Mouse (Mus musculus): ENCODE results near the gene Akap11. TPM values are rescaled to one million over a fixed set of nuclear protein-coding genes. Genes with fewer than 3 reads are reported as not detected.

Gene Akap11
- polyA plus RNA-seq, 1 experiment, result 11.4 TPM

DNA sequence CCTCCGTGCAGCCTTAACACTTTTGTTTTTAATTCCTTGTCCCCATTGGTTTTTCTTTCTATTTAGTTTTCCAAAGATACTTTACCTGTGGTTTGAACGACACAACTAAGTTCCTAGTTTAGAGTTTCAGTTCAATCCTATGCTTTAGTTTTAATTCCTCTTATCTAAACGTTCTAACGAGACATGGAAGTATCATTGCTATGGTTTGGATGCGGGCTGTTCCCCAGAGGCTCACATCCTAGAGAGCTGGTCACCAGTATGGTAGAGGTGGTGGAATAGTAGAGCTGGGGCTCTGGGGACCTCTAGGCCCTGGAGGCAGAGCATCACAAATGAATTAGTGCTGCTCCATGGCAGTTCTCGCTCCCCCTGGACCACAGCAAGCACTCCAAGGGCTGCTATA, 9.7 kb downstream of the Akap11 start:
- Histone ChIP-seq H3K4me3 (no peak overlapping the region), H3K27me3 (ENCODE audit: control insufficient read depth, insufficient read depth, insufficient read length) (no peaks in the 10 kb centered on the region), H3K4me2 (ENCODE audit: low read depth) (no peak overlapping the region), H3K79me2 (ENCODE audit: control insufficient read depth, insufficient read depth) (peaks cover 97% of the 10 kb centered on the region), H3K36me3 (ENCODE audit: control insufficient read depth, insufficient read depth) (no peaks in the 10 kb centered on the region), H3ac (ENCODE audit: control insufficient read depth, insufficient read length) (no peak overlapping the region)
- TF ChIP-seq POLR2AphosphoS2 (IDR thresholded peaks at IDR 0.05; ENCODE audit: insufficient read length, low read depth), result no peak
- no peak for TF ChIP-seq MYOG (IDR thresholded peaks at IDR 0.05; ENCODE audit: control insufficient read depth in 1 of 3, insufficient read depth in 1 of 3, insufficient read length in 2 of 3, low read depth in 2 of 3)
- TF ChIP-seq TCF3 (IDR thresholded peaks at IDR 0.05; ENCODE audit: insufficient read length, low read depth), result no peak
- TF ChIP-seq E2F4 (IDR thresholded peaks at IDR 0.05; ENCODE audit: insufficient read depth), result no peak
- TF ChIP-seq USF1 (IDR thresholded peaks at IDR 0.05; ENCODE audit: low read depth), result no peak
- TF ChIP-seq TCF12 (IDR thresholded peaks at IDR 0.05; ENCODE audit: insufficient read depth, poor library complexity, severe bottlenecking), result no peak
- no peak for TF ChIP-seq SRF (IDR thresholded peaks at IDR 0.05; ENCODE audit: control insufficient read depth, insufficient read length, low read depth)
- no peak for TF ChIP-seq REST (IDR thresholded peaks at IDR 0.05; ENCODE audit: insufficient read depth, insufficient read length)
- no peak for TF ChIP-seq POLR2A (IDR thresholded peaks at IDR 0.05; ENCODE audit: insufficient read length, low read depth)
- no peak for TF ChIP-seq CEBPB (IDR thresholded peaks at IDR 0.05; ENCODE audit: insufficient read depth, poor library complexity, severe bottlenecking)
- TF ChIP-seq MYOD1 (IDR thresholded peaks at IDR 0.05; ENCODE audit: control insufficient read depth in 1 of 3, insufficient read length in 2 of 3, low read depth in 2 of 3), result no peak
- TF ChIP-seq MAX (IDR thresholded peaks at IDR 0.05; ENCODE audit: low read depth), result no peak

DNA sequence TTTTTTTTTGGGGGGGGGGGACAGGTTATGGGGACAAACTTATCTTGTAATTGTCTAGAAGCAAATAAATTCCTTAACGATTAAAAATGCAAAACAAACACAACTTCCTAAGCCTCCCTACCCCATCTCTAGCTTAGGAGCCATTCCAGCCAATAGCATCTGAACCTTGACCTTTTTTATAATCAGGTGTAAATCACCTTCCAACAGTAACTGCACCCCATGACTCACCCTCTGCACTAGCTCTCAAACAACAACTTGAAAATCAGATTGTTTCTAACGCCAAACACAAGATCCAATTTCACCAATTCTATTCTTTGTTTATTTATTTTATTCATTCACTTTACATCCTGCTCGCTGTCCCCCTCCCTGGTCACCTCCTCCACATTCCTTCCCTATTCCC, 10.1 kb downstream of the Akap11 start:
- no peaks in the 10 kb centered on the region for H3K27me3 ChIP-seq (ENCODE audit: control insufficient read depth, insufficient read depth, insufficient read length)
- H3K4me2 ChIP-seq (ENCODE audit: low read depth), result no peak overlapping the region
- H3K4me3 ChIP-seq, result no peak overlapping the region
- H3ac ChIP-seq (ENCODE audit: control insufficient read depth, insufficient read length), result no peak overlapping the region
- peaks cover 95% of the 10 kb centered on the region for H3K79me2 ChIP-seq (ENCODE audit: control insufficient read depth, insufficient read depth)
- TF ChIP-seq CEBPB (IDR thresholded peaks at IDR 0.05; ENCODE audit: insufficient read depth, poor library complexity, severe bottlenecking), result no peak
- no peak for TF ChIP-seq SRF (IDR thresholded peaks at IDR 0.05; ENCODE audit: control insufficient read depth, insufficient read length, low read depth)
- no peak for TF ChIP-seq MAX (IDR thresholded peaks at IDR 0.05; ENCODE audit: low read depth)
- TF ChIP-seq MYOD1 (IDR thresholded peaks at IDR 0.05; ENCODE audit: control insufficient read depth in 1 of 3, insufficient read length in 2 of 3, low read depth in 2 of 3), result no peak
- TF ChIP-seq USF1 (IDR thresholded peaks at IDR 0.05; ENCODE audit: low read depth), result no peak
- TF ChIP-seq TCF3 (IDR thresholded peaks at IDR 0.05; ENCODE audit: insufficient read length, low read depth), result no peak
- no peak for TF ChIP-seq TCF12 (IDR thresholded peaks at IDR 0.05; ENCODE audit: insufficient read depth, poor library complexity, severe bottlenecking)
- no peak for TF ChIP-seq REST (IDR thresholded peaks at IDR 0.05; ENCODE audit: insufficient read depth, insufficient read length)
- H3K36me3 ChIP-seq (ENCODE audit: control insufficient read depth, insufficient read depth), result peaks cover 3% of the 10 kb centered on the region

GRCm38 (mm10) chr14:78525611-78526457, 10.8 kb downstream of the Akap11 start:
- peaks cover 88% of the 10 kb centered on the region for H3K79me2 ChIP-seq (ENCODE audit: control insufficient read depth, insufficient read depth)
- H3K4me2 ChIP-seq (ENCODE audit: low read depth), result no peak overlapping the region
- H3K36me3 ChIP-seq (ENCODE audit: control insufficient read depth, insufficient read depth), result peaks cover 6% of the 10 kb centered on the region

DNA sequence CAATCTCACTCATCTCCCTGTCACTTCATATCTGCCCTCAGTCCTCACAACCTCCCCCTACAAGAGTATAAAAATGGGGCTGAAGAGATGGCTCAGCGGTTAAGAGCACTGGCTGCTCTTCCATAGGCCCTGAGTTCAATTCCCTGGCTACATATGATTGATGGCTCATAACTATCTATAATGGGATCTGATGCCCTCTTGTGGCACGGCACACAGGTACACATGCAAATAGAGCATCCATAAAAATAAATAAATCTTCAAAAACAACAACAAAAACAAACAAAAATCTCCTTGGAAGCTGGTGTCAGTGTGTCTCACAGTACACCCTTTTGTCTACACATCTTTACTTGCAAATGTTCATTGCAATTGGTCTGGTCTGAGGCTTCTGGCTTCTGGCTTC, 11.5 kb downstream of the Akap11 start:
- Histone ChIP-seq H3K4me2 (ENCODE audit: low read depth) (no peak overlapping the region), H3K4me3 (no peak overlapping the region), H3K79me2 (ENCODE audit: control insufficient read depth, insufficient read depth) (peaks cover 81% of the 10 kb centered on the region), H3ac (ENCODE audit: control insufficient read depth, insufficient read length) (no peak overlapping the region), H3K27me3 (ENCODE audit: control insufficient read depth, insufficient read depth, insufficient read length) (no peaks in the 10 kb centered on the region), H3K36me3 (ENCODE audit: control insufficient read depth, insufficient read depth) (peaks cover 12% of the 10 kb centered on the region)
- TF ChIP-seq POLR2AphosphoS2 (IDR thresholded peaks at IDR 0.05; ENCODE audit: insufficient read length, low read depth) (no peak), SRF (IDR thresholded peaks at IDR 0.05; ENCODE audit: control insufficient read depth, insufficient read length, low read depth) (no peak), CEBPB (IDR thresholded peaks at IDR 0.05; ENCODE audit: insufficient read depth, poor library complexity, severe bottlenecking) (no peak), MAX (IDR thresholded peaks at IDR 0.05; ENCODE audit: low read depth) (no peak), REST (IDR thresholded peaks at IDR 0.05; ENCODE audit: insufficient read depth, insufficient read length) (no peak), MYOG (IDR thresholded peaks at IDR 0.05; ENCODE audit: control insufficient read depth in 1 of 3, insufficient read depth in 1 of 3, insufficient read length in 2 of 3, low read depth in 2 of 3) (no peak), POLR2A (IDR thresholded peaks at IDR 0.05; ENCODE audit: insufficient read length, low read depth) (no peak), USF1 (IDR thresholded peaks at IDR 0.05; ENCODE audit: low read depth) (no peak)

More at GRCm38 (mm10) chr14:78525611-78526457, 10.8 kb downstream of the Akap11 start:
- Histone ChIP-seq H3ac (ENCODE audit: control insufficient read depth, insufficient read length) (no peak overlapping the region), H3K27me3 (ENCODE audit: control insufficient read depth, insufficient read depth, insufficient read length) (no peaks in the 10 kb centered on the region), H3K4me3 (no peak overlapping the region)
- no peak for TF ChIP-seq USF1 (IDR thresholded peaks at IDR 0.05; ENCODE audit: low read depth)
- no peak for TF ChIP-seq MAX (IDR thresholded peaks at IDR 0.05; ENCODE audit: low read depth)
- TF ChIP-seq MYOD1 (IDR thresholded peaks at IDR 0.05; ENCODE audit: control insufficient read depth in 1 of 3, insufficient read length in 2 of 3, low read depth in 2 of 3), result no peak
- TF ChIP-seq SRF (IDR thresholded peaks at IDR 0.05; ENCODE audit: control insufficient read depth, insufficient read length, low read depth), result no peak
- TF ChIP-seq POLR2AphosphoS2 (IDR thresholded peaks at IDR 0.05; ENCODE audit: insufficient read length, low read depth), result no peak
- TF ChIP-seq POLR2A (IDR thresholded peaks at IDR 0.05; ENCODE audit: insufficient read length, low read depth), result no peak
- no peak for TF ChIP-seq E2F4 (IDR thresholded peaks at IDR 0.05; ENCODE audit: insufficient read depth)
- no peak for TF ChIP-seq CEBPB (IDR thresholded peaks at IDR 0.05; ENCODE audit: insufficient read depth, poor library complexity, severe bottlenecking)
- TF ChIP-seq MYOG (IDR thresholded peaks at IDR 0.05; ENCODE audit: control insufficient read depth in 1 of 3, insufficient read depth in 1 of 3, insufficient read length in 2 of 3, low read depth in 2 of 3), result no peak
